Mouse (Mus musculus) ovary, postnatal 14 days (tissue): ENCODE measurements at regions not wholly inside any gene's neighbourhood (a gene's known extent, or its start where the extent isn't known, plus 50 kb on each side); places are given as distances from the start of the nearest gene placed in this dataset.

Experiments used
- DNase-seq: peaks from one replicate; pipeline ENCODE4 v3.0.0; 2022; ENCODE audit warnings: low spot score

- peak; percentile 98 for DNase-seq
Observed at GRCm38 (mm10) chr15:85634322-85635141, 52.3 kb upstream of the Wnt7b start.

- no peak for DNase-seq
Observed at GRCm38 (mm10) chr15:85635425-85635824, 53.2 kb upstream of the Wnt7b start.

DNA sequence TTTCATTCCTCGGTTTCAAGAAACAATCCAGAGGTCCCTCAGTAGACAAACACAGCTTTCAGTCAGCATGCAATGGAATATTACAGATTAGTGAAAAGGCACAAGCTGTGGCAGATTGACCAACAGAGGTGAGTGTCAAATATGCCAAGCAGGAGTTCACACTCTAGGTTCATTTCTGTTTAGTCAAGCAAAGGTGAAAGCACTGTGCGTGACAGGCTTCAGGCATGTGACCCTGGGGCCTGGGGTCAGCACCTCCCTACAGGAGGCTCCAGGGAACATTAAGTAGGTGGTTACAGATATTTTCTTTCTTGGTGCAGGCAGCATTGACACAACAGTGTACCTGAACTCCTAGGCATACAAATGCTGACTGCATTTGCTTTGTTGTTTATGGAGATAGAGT, 57.3 kb upstream of the Wnt7b start:
- DNase-seq = no peak

DNA sequence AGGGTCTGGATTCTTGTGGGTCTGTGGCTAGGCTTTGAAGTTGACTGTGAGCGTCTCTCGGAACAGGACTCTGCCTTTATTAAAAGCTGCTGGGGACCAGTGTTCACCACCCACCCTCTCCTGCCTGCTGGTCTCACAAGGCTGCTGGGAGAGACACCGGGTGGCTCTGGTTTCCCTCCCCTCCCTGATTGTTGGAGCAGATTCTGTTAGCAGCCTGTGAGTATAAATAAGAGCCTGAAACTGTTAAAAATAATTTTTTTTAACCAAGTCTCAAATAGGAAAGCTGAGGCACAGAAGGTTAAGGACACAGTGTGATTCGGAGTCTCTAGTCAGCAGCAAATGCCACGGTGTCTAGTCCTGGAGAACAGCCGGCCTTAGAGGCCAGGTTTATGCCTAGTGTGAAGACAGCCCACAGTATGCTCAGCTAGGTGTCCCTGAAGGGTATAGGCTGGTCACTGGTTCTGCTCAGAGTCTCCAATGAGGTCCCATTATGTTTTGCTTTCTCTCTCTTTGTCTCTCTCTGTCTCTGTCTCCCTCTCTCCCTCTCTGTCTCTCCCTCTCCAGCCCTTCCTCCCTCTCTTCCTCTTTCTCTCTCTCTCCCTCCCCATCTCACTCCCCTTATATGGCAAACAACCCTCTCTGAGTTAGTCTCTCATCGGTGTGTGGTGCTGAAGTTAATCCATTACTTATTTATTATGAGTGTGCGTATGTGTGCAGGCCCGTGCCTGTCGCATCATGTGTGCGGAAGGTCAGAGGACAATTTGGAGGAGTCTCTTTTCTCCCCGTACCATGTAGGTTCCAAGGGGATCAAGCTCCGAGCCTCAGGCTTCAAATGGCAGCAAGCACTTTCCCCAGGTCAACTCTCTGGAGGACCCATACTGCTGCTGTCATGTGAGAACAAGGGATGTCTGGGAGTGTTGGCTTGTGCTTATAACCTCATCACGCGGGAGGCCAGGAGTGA, 59.1 kb upstream of the Wnt7b start:
- no peak for DNase-seq

- DNase-seq = no peak
Observed at GRCm38 (mm10) chr15:85645396-85645795, 63.1 kb upstream of the Wnt7b start.

DNA sequence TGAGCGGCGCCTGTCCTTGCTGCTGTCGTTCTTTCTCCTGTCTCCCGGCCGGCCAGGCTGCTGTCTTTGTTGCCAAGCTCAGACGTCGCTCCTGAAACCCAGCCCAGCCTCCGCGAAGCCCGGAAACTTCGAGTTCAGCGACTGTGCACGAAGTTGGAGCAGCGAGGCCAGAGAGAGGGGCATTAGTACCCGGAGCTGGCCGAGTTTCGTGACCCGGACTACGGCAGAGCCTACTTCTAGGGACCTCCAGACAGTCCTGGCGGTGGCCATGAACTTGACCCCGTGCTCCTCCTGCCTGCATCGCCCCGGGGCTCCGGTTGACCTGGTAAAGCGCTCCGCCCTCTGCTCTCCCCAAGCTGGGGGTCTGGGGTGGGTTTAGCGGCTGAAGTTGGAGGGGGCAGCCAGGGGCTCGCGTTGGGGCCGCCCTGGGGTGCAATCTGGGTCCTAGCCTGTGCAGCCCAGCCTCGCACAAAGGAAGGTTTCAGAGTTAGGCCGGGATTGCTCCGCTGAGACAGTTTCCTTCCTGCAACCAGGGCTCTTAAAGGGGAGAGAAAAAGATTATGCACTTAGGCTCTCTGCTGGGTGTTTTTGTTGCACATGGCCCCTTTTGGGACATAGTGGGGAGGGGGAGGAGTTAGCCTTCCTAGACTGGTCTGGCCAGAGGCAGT, 63.8 kb upstream of the Wnt7b start:
- peak; percentile 71 for DNase-seq

- no peak for DNase-seq
Observed at GRCm38 (mm10) chr15:85646639-85647277, 64.5 kb upstream of the Wnt7b start.

DNA sequence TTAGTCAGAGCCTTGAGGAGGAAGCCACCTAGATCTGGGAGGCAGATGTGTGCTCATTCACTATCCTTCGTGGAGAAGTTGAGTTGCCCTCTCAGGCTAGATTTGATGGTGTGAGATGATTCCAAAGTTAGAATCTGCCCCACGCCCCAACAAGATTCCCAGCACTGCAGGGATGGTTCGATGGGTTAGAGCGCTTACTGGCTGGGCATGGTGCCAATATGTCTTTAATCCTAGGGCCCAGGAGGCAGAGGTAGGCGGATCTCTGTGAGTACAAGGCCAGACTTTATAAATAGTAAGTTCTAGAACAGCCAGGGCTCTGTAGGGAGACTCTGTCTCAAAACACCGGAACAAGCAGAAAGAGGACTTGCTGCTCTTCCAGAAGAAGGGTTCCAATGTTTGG, 65.3 kb upstream of the Wnt7b start:
- no peak for DNase-seq

GRCm38 (mm10) chr15:85650241-85650640, 68.0 kb upstream of the Wnt7b start:
- DNase-seq = no peak

GRCm38 (mm10) chr15:85651718-85652420, 69.6 kb upstream of the Wnt7b start:
- DNase-seq = no peak

GRCm38 (mm10) chr15:85652431-85652830, 70.2 kb upstream of the Wnt7b start:
- no peak for DNase-seq

GRCm38 (mm10) chr15:85652871-85653337, 70.6 kb upstream of the Wnt7b start:
- no peak for DNase-seq

- peak; percentile 73 for DNase-seq
Observed at GRCm38 (mm10) chr15:85653421-85654401, 71.4 kb upstream of the Wnt7b start.

DNA sequence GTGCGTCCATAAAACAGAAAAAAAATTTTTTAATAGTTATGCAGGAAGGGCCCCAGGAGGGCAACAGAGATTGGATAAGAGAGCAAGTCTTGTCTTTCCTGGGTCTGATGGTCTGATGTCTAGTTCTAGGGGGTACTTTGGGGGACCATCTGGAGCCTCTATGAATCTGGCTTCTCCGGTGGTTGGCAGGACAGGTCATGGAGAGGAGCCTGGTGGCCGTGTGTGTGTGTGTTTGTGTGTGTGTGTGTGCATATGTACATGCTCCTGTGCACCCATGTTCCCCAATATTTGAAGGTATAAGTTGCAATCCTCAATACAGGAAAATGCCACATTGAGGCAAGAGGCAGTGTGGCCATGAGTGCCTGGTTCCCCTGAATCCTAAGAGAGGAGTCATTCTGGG, 72.5 kb upstream of the Wnt7b start:
- DNase-seq = no peak

GRCm38 (mm10) chr15:85655751-85656167, 73.5 kb upstream of the Wnt7b start:
- no peak for DNase-seq

GRCm38 (mm10) chr15:85656852-85657251, 74.6 kb upstream of the Wnt7b start:
- no peak for DNase-seq

DNA sequence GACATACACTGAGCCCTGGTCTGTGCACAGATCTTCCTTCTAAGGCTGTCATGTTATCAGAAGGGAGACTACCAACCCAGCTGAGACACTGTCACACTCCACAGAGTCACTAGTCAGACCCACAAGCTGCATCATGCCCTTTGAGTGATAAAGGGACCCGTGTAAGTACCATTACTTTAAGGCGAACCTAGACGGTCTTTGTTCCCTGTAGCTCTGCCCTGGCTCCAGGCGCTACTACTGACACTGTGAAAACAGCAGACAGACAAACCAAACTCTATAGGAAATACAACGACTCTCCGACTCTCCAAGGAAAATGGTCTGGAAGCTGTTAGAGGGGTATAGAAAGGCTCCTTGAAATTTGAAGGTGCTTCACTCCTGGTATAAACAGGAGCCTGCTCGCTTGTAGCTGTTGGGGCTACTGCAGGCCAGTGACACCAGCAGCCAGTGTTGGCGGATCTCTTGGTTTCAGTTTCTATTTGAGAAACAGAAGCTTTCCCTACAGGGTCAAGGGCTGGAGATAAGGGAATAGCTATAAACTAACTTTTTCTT, 75.2 kb upstream of the Wnt7b start:
- DNase-seq = no peak

GRCm38 (mm10) chr15:85658101-85658885, 76.0 kb upstream of the Wnt7b start:
- no peak for DNase-seq
